Mouse (Mus musculus): ENCODE measurements around the gene Tmsb15b2. TPM values are rescaled to one million over a fixed set of nuclear protein-coding genes. Genes with fewer than 3 reads are reported as not detected.

Tmsb15b2 gene
- polyA plus RNA-seq, 1 experiment: 21.9 TPM

DNA sequence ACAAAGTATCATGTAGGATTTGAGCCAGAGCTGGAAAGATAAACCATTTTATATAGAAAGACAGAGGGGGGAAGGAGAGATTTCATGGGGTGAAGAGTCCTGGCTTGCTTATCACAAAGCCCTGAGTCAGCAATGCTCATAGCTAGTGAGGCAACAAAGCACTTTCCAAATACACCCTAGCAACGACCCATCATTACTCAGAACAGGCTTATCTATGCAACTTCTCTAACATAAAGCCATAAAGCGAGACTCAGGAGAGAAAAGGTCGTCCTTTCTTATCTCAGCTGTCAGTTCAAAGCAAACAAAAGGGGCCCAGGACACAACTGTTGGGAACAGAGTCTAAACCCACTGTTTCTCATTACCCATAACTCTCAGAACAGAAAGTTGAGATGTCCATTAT, 37.3 kb downstream of the Tmsb15b2 start:
- Histone ChIP-seq H3K27me3 (ENCODE audit: control insufficient read depth, insufficient read depth, low read length) (no peaks in the 10 kb centered on the region), H3K36me3 (ENCODE audit: control insufficient read depth, insufficient read depth, low read length) (no peaks in the 10 kb centered on the region), H3K4me1 (ENCODE audit: control insufficient read depth, insufficient read depth, low read length) (no peaks in the 10 kb centered on the region), H3K27ac (ENCODE audit: control insufficient read depth, insufficient read depth, low read depth, low read length) (no peak overlapping the region), H3K4me3 (ENCODE audit: control insufficient read depth, low read depth, low read length) (no peak overlapping the region)
- no peak for TF ChIP-seq POLR2A (IDR thresholded peaks at IDR 0.05; ENCODE audit: control insufficient read depth, low read depth, low read length)
- TF ChIP-seq CTCF (IDR thresholded peaks at IDR 0.05; ENCODE audit: control insufficient read depth, insufficient read depth, insufficient replicate concordance, low read depth, low read length): no peak

DNA sequence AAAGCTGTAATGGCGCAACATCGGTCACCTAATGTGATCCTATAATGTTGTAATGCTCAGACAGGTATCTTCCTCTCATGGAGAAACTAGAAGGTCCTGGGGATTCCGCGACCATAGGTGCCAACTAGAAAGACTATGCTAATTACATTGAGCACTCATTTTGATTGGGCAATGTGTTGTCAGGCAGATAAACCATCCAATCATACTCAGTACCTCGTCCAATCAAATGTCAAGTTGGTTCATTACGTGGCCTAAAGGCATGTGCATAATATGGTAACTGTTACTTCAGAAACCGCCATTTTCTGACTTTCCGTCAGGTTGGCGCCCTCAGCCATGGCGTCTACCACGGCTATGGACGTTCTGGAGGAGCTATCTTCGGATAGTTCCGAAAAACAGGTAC, 48.3 kb downstream of the Tmsb15b2 start, which contains the start of gene H2bfm:
Gene H2bfm (plus strand): TSS at position 295 of the 400 bp plus-strand sequence.
- Histone ChIP-seq H3K36me3 (ENCODE audit: control insufficient read depth, insufficient read depth, low read length) (no peaks in the 10 kb centered on the region), H3K4me1 (ENCODE audit: control insufficient read depth, insufficient read depth, low read length) (no peaks in the 10 kb centered on the region; the same call in 1 of the 2 replicates), H3K4me3 (ENCODE audit: control insufficient read depth, low read depth, low read length) (peak within 1 kb of the TSS; percentile 63), H3K27ac (ENCODE audit: control insufficient read depth, insufficient read depth, low read depth, low read length) (peak within 1 kb of the TSS; percentile 87), H3K27me3 (ENCODE audit: control insufficient read depth, insufficient read depth, low read length) (no peaks in the 10 kb centered on the region)
- TF ChIP-seq POLR2A (IDR thresholded peaks at IDR 0.05; ENCODE audit: control insufficient read depth, low read depth, low read length) (peak; percentile 56; the same call in 1 of the 2 replicates), CTCF (IDR thresholded peaks at IDR 0.05; ENCODE audit: control insufficient read depth, insufficient read depth, insufficient replicate concordance, low read depth, low read length) (no peak)

DNA sequence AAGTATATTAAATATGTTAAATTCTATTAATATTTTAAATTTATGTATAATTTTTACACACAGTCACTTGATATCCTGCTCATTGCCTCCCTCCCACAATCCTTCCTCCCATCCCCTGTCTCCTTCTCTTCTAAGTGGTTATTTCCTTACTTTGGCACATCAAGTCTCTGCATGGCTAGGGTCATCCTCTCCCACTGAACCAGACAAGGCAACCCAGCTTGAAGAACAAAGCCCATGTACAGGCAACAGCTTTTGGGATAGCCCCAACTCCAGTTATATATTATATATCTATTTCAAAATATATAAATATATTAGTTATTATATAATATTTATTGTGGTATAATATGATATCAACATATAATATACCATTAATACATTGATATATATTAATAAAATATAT, 49.4 kb downstream of the Tmsb15b2 start:
- TF ChIP-seq CTCF (IDR thresholded peaks at IDR 0.05; ENCODE audit: control insufficient read depth, insufficient read depth, insufficient replicate concordance, low read depth, low read length) (no peak), POLR2A (IDR thresholded peaks at IDR 0.05; ENCODE audit: control insufficient read depth, low read depth, low read length) (no peak)
- H3K27me3 ChIP-seq (ENCODE audit: control insufficient read depth, insufficient read depth, low read length): no peaks in the 10 kb centered on the region
- H3K27ac ChIP-seq (ENCODE audit: control insufficient read depth, insufficient read depth, low read depth, low read length): no peak overlapping the region
- H3K4me3 ChIP-seq (ENCODE audit: control insufficient read depth, low read depth, low read length): no peak overlapping the region
- H3K4me1 ChIP-seq (ENCODE audit: control insufficient read depth, insufficient read depth, low read length): no peaks in the 10 kb centered on the region; the same call in 1 of the 2 replicates
- H3K36me3 ChIP-seq (ENCODE audit: control insufficient read depth, insufficient read depth, low read length): no peaks in the 10 kb centered on the region

Other genes starting within 250 kb of the Tmsb15b2 start
- gene Morf4l2, start 231.8 kb downstream of the Tmsb15b2 start, polyA plus RNA-seq (2012; rRNA removed): 20.4 and 22.6 TPM in 2 replicates
- gene Glra4, start 195.4 kb downstream of the Tmsb15b2 start, polyA plus RNA-seq (2012; rRNA removed): 0.05 TPM in 1 of 2 replicates, not detected in the other
- gene Plp1, start 152.8 kb downstream of the Tmsb15b2 start, polyA plus RNA-seq (2012; rRNA removed): 10.6 and 15.6 TPM in 2 replicates
- gene Rab9b, start 106.7 kb downstream of the Tmsb15b2 start, polyA plus RNA-seq (2012; rRNA removed): 0.23 and 0.43 TPM in 2 replicates
- gene H2bfm, start 48.2 kb downstream of the Tmsb15b2 start, polyA plus RNA-seq (2012; rRNA removed): 0.72 and 0.91 TPM in 2 replicates
- gene Tmsb15l, start 1.4 kb upstream of the Tmsb15b2 start, polyA plus RNA-seq (2012; rRNA removed): 4.9 and 6.7 TPM in 2 replicates
- gene Tmsb15b1, start 1.4 kb upstream of the Tmsb15b2 start, polyA plus RNA-seq (2012; rRNA removed): 9.9 and 22.9 TPM in 2 replicates
- gene Zcchc18, start 17.7 kb upstream of the Tmsb15b2 start, polyA plus RNA-seq (2012; rRNA removed): 1.4 and 2.1 TPM in 2 replicates
- 3.6 and 4.2 TPM in 2 replicates for gene Slc25a53, start 62.8 kb upstream of the Tmsb15b2 start, polyA plus RNA-seq (2012; rRNA removed)
- 0.20 TPM in 2 replicates for gene Fam199x, start 74.1 kb upstream of the Tmsb15b2 start, polyA plus RNA-seq (2012; rRNA removed)
- 16.9 and 18.4 TPM in 2 replicates for gene Esx1, start 146.6 kb upstream of the Tmsb15b2 start, polyA plus RNA-seq (2012; rRNA removed)